Mouse (Mus musculus): ENCODE measurements around the gene Tmem150b. TPM values are rescaled to one million over a fixed set of nuclear protein-coding genes. Genes with fewer than 3 reads are reported as not detected.

The Tmem150b gene
- polyA plus RNA-seq, 1 experiment = 0.04 TPM

GRCm38 (mm10) chr7:4684632-4685417 lies 40.2 kb downstream of the Tmem150b start, which contains the start of gene Hspbp1:
Hspbp1 (minus strand) TSS chr7:4685068.
- no peak for TF ChIP-seq GATA1 (IDR thresholded peaks at IDR 0.05; ENCODE audit: low read length)

GRCm38 (mm10) chr7:4684203-4684602 lies 40.8 kb downstream of the Tmem150b start:
- no peak for TF ChIP-seq GATA1 (IDR thresholded peaks at IDR 0.05; ENCODE audit: low read length)

- no peak for TF ChIP-seq GATA1 (IDR thresholded peaks at IDR 0.05; ENCODE audit: low read length)
Observed at GRCm38 (mm10) chr7:4683307-4683706, 41.7 kb downstream of the Tmem150b start.

- no peak for TF ChIP-seq GATA1 (IDR thresholded peaks at IDR 0.05; ENCODE audit: low read length)
Observed at GRCm38 (mm10) chr7:4675200-4675599, 49.8 kb downstream of the Tmem150b start.

- TF ChIP-seq GATA1 (IDR thresholded peaks at IDR 0.05; ENCODE audit: low read length) = no peak
Observed at GRCm38 (mm10) chr7:4674114-4674731, 50.8 kb downstream of the Tmem150b start.

GRCm38 (mm10) chr7:4671956-4672355 lies 53.1 kb downstream of the Tmem150b start:
- no peak for TF ChIP-seq GATA1 (IDR thresholded peaks at IDR 0.05; ENCODE audit: low read length)

GRCm38 (mm10) chr7:4670655-4671255 lies 54.3 kb downstream of the Tmem150b start:
- TF ChIP-seq GATA1 (IDR thresholded peaks at IDR 0.05; ENCODE audit: low read length) = peak; percentile 69

- TF ChIP-seq GATA1 (IDR thresholded peaks at IDR 0.05; ENCODE audit: low read length) = no peak
Observed at GRCm38 (mm10) chr7:4669156-4669555, 55.9 kb downstream of the Tmem150b start.

- TF ChIP-seq GATA1 (IDR thresholded peaks at IDR 0.05; ENCODE audit: low read length) = no peak
Observed at GRCm38 (mm10) chr7:4668506-4668905, 56.5 kb downstream of the Tmem150b start.

- TF ChIP-seq GATA1 (IDR thresholded peaks at IDR 0.05; ENCODE audit: low read length) = no peak
Observed at GRCm38 (mm10) chr7:4666871-4667270, 58.2 kb downstream of the Tmem150b start.

- TF ChIP-seq GATA1 (IDR thresholded peaks at IDR 0.05; ENCODE audit: low read length) = no peak
Observed at GRCm38 (mm10) chr7:4663742-4664141, 61.3 kb downstream of the Tmem150b start.

GRCm38 (mm10) chr7:4663179-4663578 lies 61.9 kb downstream of the Tmem150b start:
- no peak for TF ChIP-seq GATA1 (IDR thresholded peaks at IDR 0.05; ENCODE audit: low read length)

- TF ChIP-seq GATA1 (IDR thresholded peaks at IDR 0.05; ENCODE audit: low read length) = no peak
Observed at GRCm38 (mm10) chr7:4659911-4660443, 65.1 kb downstream of the Tmem150b start.

- TF ChIP-seq GATA1 (IDR thresholded peaks at IDR 0.05; ENCODE audit: low read length) = no peak
Observed at GRCm38 (mm10) chr7:4658912-4659551, 66.0 kb downstream of the Tmem150b start, which contains the start of gene Ppp6r1. Ppp6r1 (minus strand) TSS chr7:4659019.

GRCm38 (mm10) chr7:4658128-4658907 lies 66.7 kb downstream of the Tmem150b start:
- no peak for TF ChIP-seq GATA1 (IDR thresholded peaks at IDR 0.05; ENCODE audit: low read length)
